Mouse (Mus musculus): ENCODE measurements around the gene Pkm.

Pkm gene

GRCm38 (mm10) chr9:59666016-59666415, 9.8 kb downstream of the Pkm start:
- DNase-seq (ENCODE audit: low read depth, low spot score) = no peak

GRCm38 (mm10) chr9:59666813-59667212, 10.6 kb downstream of the Pkm start:
- no peak for DNase-seq (ENCODE audit: low read depth, low spot score)

DNA sequence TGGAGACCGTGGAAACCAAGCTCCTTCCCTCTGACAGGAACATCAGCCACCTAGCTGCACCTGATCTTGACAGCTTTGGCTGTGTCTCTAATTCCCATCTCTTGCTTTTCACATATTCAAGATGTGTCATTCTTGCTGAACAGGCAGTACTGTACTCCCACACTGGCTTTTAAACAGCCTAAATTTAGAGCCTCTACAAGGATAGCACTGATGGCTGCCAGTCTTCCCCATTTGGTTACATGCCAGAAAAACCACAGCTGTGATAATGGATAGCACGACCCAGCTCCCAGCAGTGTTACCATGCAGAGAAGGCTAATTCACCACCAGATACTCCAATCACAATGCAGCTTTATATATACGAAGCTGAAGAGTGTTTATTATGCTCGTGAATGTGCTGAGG, 11.1 kb downstream of the Pkm start:
- no peak for DNase-seq (ENCODE audit: low read depth, low spot score)

DNA sequence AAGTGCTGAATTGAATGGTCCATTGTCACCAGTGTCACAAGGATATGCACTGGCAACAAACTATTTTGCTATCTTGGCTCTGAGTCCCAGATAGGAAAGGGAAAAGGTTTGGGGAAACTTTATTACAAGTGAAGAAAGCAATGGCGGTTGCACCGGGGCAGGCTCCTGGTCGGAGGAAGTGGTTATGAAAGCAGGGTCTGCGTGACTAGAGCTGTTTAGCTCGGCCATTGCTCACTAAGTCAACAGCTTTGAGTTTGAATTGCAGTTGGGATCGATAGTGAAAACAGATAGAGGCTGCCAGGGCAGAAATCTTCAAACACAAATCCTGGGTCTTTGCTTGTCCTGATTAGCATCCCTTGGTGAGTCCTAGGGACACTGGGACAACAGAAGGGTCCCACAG, 11.7 kb downstream of the Pkm start:
- DNase-seq (ENCODE audit: low read depth, low spot score) = no peak

- DNase-seq (ENCODE audit: low read depth, low spot score) = no peak
Observed at GRCm38 (mm10) chr9:59668473-59668872, 12.3 kb downstream of the Pkm start.

DNA sequence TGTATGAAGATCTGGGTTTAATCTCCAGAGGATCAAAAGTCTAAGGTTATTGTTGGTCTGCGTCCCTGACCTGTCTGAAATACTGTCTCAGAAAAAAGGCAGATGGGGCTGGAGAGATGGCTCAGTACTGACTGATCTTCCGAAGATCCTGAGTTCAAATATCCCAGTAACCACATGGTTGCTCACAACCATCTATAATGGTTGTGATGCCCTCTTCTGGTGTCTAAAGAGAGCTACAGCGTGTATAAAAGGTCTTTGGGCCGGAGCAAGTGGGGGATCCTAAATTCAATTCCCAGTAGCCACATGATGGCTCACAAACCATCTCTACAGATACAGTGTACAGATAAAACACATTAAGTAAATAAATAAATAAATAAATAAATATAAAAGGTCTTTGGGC, 13.0 kb downstream of the Pkm start:
- no peak for DNase-seq (ENCODE audit: low read depth, low spot score)

DNA sequence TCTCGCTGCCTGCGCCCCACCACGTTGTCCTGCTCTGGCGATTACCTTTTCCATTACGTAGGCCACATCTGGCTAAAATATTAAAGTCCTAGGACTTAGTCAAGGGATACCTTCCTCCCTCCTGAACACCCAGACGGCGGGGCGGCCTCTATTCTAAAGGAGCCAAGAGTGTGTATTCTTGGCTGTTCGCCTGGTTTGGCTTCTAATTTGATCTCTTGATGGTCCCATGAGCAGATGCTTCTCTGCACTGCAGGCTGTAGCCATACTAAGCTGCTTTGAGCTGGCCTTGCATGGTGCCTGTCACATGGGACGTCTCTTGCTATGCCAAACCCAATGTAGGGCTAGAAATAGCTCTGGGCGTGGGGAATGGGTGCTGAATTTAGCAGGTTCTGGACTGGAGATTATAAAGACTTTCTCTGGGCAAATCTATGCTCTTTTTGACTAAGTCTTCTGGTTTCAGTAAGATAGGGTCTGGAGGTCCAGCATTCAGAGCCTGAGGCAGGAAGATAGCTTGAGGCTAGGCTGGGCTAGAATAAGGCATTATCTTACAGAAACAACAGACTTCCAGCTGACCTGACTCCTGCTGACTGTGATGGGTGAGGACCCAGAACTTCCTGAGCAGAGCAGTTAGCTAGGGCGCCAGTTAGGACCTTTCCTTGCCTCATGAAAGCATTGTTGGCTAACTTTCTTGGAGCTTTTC, 16.2 kb downstream of the Pkm start:
- no peak for DNase-seq (ENCODE audit: low read depth, low spot score)

DNA sequence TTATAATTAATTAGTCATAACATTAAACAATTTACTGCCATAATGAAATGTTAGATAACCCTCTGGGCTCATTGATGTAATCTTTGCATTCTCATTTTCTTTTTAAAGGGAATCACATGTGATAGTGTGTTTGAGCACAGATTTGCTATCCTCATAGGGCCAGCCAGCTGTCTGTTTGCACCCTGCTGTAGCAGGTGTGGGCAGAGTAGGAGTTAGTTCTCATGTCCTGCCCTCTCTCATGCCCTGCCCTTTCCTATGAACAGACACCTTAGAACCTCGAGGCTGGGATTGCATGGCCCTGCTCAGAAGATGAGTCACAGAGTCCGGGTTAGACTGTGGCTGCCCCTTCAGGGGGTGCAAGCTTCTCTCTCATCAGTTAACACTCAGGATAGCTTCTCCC, 17.3 kb downstream of the Pkm start:
- DNase-seq (ENCODE audit: low read depth, low spot score) = no peak

- no peak for DNase-seq (ENCODE audit: low read depth, low spot score)
Observed at GRCm38 (mm10) chr9:59675598-59675997, 19.4 kb downstream of the Pkm start.

GRCm38 (mm10) chr9:59678313-59678712, 22.1 kb downstream of the Pkm start:
- DNase-seq (ENCODE audit: low read depth, low spot score) = no peak

DNA sequence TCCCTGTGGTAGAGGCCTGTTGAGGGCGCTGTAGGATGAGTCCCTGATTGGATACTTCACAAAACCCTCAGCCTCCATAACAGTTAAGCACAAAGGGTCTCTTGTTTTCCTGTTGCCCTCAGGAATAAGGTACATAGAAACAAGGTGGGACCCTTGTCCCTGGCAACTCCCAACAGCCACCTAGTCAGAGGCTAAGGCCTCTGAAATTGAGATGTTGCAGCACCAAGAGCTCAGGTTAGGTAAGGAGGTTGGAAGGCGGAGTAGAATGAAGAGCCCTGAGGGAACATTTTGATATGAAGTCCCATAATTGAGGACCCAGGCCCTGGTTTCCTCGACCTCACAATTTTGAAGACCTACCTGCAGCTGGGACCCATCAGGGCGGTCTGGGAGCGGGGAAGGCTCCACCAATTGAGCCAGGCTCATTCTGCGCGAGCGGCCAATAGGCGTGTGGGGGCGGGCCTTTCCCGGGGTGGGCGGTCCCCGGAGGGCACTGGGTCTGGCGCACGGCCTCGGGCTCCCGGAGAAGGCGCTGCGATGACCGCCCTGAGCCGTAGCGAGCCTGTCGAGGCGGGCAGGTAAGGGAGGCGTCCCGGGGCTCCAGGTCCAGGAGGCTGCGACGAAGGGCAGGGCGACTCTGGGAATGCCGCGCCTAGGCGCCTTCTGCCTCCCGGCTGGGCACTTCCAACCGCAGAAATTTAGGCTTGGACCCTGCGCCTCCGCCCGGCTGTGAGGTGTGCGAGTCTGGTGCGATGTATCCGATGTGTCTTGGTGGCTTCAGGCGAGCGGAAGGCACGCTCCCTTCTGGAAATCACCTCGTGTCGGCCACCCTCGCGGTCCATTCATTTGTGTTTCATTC, 23.7 kb downstream of the Pkm start, which contains the start of gene Gramd2:
TSS of gene Gramd2 (plus strand) at position 467 of the 856 bp plus-strand sequence.
- no peak for DNase-seq (ENCODE audit: low read depth, low spot score)

- no peak for DNase-seq (ENCODE audit: low read depth, low spot score)
Observed at GRCm38 (mm10) chr9:59680534-59680875, 24.3 kb downstream of the Pkm start.

DNA sequence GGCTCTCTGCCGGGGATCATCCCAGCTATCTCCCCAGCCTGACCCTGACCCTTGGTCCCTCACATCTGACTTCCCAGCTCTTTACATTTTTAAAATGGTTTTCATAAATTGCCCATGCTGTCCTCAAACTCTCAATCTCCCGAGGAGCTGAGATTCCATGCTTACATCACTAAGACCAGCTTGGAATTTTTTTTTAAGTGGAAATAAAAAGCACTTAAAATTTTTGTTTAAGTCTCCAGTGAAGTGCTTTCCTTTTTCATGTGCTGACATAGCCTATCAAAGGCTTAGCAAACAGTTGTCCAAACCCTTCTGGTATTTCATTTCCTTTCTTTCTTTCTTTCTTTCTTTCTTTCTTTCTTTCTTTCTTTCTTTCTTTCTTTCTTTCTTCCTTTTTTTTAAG, 27.9 kb downstream of the Pkm start:
- no peak for DNase-seq (ENCODE audit: low read depth, low spot score)

GRCm38 (mm10) chr9:59687416-59688046, 31.4 kb downstream of the Pkm start:
- no peak for DNase-seq (ENCODE audit: low read depth, low spot score)

- DNase-seq (ENCODE audit: low read depth, low spot score) = no peak
Observed at GRCm38 (mm10) chr9:59691635-59692094, 35.5 kb downstream of the Pkm start.

DNA sequence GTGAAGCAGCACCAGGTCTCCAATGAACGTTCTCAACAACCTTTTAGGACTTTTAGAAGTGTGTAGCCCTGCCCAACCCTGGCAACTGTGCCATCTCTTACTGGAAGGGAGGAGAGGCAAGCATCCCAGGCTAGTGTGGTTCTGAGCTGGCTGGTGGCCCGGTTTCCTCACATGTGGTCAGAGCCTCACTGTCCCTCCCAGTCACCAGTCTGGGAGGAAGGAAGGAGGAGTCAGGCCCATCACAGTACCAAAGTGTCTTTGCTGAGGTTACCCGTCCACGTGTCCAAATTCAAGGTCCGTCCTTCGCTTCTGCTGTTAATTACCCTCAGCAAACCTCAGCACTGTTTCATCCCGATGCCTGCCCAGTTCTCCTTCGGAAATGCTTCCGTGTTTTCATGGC, 36.0 kb downstream of the Pkm start:
- no peak for DNase-seq (ENCODE audit: low read depth, low spot score)

GRCm38 (mm10) chr9:59694571-59695450, 38.6 kb downstream of the Pkm start:
- DNase-seq (ENCODE audit: low read depth, low spot score) = no peak

DNA sequence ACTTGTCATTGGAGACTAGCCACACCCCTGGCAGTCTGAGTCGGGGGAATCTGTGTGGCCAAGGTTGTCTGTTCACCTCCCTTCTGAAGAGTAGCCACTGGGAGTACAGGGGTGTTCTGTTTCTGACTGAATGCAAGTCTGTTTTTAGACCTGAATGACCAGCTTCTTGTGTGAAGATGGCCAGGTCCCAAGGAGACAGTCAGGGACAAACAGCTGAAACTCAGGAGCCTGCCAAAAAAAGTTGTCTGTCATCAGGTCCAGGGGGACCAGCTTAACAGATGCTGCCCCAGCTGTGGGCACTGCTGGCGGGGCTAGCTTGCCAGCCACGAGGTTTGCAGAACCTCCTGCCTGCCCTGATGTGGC, 39.3 kb downstream of the Pkm start:
- no peak for DNase-seq (ENCODE audit: low read depth, low spot score)

GRCm38 (mm10) chr9:59696381-59696780, 40.2 kb downstream of the Pkm start:
- no peak for DNase-seq (ENCODE audit: low read depth, low spot score)

DNA sequence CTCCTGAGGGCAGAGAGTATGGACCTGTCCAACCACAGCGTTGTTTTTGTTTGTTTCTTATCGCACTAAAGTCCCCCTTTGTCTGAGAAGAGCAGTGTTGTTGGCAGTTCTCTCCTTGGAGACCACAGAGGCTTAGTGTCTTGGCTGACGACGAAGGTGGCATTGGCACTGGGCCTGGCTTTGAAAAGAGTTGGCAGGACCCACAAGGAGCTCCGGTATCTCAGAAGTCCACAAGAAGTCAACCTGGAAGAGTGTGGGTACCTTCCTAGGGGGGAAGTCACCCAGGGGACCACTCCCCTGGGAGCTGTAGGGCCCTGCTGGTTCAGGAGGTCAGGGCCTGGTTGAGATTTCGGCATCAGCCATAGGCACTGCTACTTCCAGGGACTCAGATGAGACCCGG, 44.9 kb downstream of the Pkm start:
- DNase-seq (ENCODE audit: low read depth, low spot score) = no peak

DNA sequence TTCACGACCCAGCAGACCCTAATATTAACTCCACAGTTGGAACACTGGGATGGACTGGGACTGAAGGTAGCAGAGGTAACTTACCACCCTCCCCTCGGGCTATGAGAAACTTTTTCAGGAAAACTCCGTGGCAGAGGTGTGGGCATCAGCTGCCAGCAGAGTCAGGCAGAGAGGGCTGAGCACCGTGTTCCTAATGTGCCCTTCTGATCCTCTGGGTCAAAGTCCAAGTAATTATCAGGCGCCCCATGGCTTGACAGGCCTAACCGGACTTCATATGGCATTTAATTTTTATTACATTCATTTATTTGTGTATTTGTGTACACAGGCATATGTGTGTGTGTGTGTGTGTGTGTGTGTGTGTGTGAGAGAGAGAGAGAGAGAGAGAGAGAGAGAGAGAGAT, 46.9 kb downstream of the Pkm start:
- no peak for DNase-seq (ENCODE audit: low read depth, low spot score)
